Mouse (Mus musculus) gastrocnemius, postnatal 25 days (tissue): ENCODE measurements around the gene F11r. TPM values are rescaled to one million over a fixed set of nuclear protein-coding genes. Genes with fewer than 3 reads are reported as not detected.

Source experiments
- total RNA-seq, 2 experiments: library from RNA; stranded (reverse); gene quantifications; 1 replicate in 1 of 2; 2 replicates in 1 of 2; pipeline ENCODE4 v1.2.3; 2021

F11r gene
- total RNA-seq, 2 experiments from 2014 or later, result 6.2 to 6.9 TPM

Other genes starting within 250 kb of the F11r start
- 10 to 100 TPM; 15.0 to 48.8 TPM for gene Pcp4l1, start 241.3 kb upstream of the F11r start, total RNA-seq
- gene Nr1i3, start 223.6 kb upstream of the F11r start, total RNA-seq, result not detected
- gene Tomm40l, start 215.0 kb upstream of the F11r start, total RNA-seq, result 10 to 100 TPM; 52.0 to 52.5 TPM
- gene Apoa2, start 212.5 kb upstream of the F11r start, total RNA-seq, result not detected
- 1 to 10 TPM; 3.2 to 3.9 TPM for gene Fcer1g, start 203.2 kb upstream of the F11r start, total RNA-seq
- 1 to 10 TPM in 1 of 2 experiments, under 1 TPM in 1; 0.43 to 1.4 TPM for gene Adamts4, start 187.1 kb upstream of the F11r start, total RNA-seq
- 1,000 to 10,000 TPM in 1 of 2 experiments, 100 to 1,000 TPM in 1; 872 to 1,009 TPM for gene Ndufs2, start 186.1 kb upstream of the F11r start, total RNA-seq
- 1 to 10 TPM; 8.6 to 9.8 TPM for gene B4galt3, start 167.2 kb upstream of the F11r start, total RNA-seq
- gene Ppox, start 156.3 kb upstream of the F11r start, total RNA-seq, result 10 to 100 TPM in 1 of 2 experiments, 1 to 10 TPM in 1; 9.4 to 11.6 TPM
- 10 to 100 TPM; 14.2 to 15.7 TPM for gene Usp21, start 149.5 kb upstream of the F11r start, total RNA-seq
- gene Ufc1, start 142.5 kb upstream of the F11r start, total RNA-seq, result 10 to 100 TPM; 70.9 to 80.8 TPM
- 10 to 100 TPM; 26.4 to 29.6 TPM for gene Dedd, start 108.4 kb upstream of the F11r start, total RNA-seq
- 10 to 100 TPM; 21.8 to 21.9 TPM for gene Nit1, start 91.9 kb upstream of the F11r start, total RNA-seq
- gene Pfdn2, start 91.9 kb upstream of the F11r start, total RNA-seq, result 10 to 100 TPM; 85.5 to 89.0 TPM
- gene Klhdc9, start 76.7 kb upstream of the F11r start, total RNA-seq, result not detected
- not detected for gene Nectin4, start 67.4 kb upstream of the F11r start, total RNA-seq
- under 1 TPM; 0.49 to 0.86 TPM for gene Arhgap30, start 48.6 kb upstream of the F11r start, total RNA-seq
- 10 to 100 TPM; 24.6 to 25.2 TPM for gene Usf1, start 26.2 kb upstream of the F11r start, total RNA-seq
- 1 to 10 TPM in 1 of 2 experiments, under 1 TPM in 1; 0.95 to 1.3 TPM for gene Tstd1, start 18.7 kb upstream of the F11r start, total RNA-seq
- 1 to 10 TPM; 1.6 to 1.9 TPM for gene Alyref2, start 65.9 kb downstream of the F11r start, total RNA-seq
- not detected for gene Itln1, start 97.8 kb downstream of the F11r start, total RNA-seq
- gene Cd244a, start 121.7 kb downstream of the F11r start, total RNA-seq, result not detected
- under 1 TPM; 0.10 to 0.27 TPM for gene Ly9, start 169.9 kb downstream of the F11r start, total RNA-seq
- not detected for gene Slamf7, start 215.5 kb downstream of the F11r start, total RNA-seq
- gene Cd48, start 244.5 kb downstream of the F11r start, total RNA-seq, result under 1 TPM; 0.54 to 0.82 TPM